Mouse (Mus musculus): ENCODE data around the gene Maco1. TPM values are rescaled to one million over a fixed set of nuclear protein-coding genes. Genes with fewer than 3 reads are reported as not detected.
"Not testable (repeated sequence)": the region's sequence is repeated elsewhere in the genome, so short reads cannot be mapped to it uniquely, and the experiment has no call there.

Gene Maco1
- polyA plus RNA-seq, 2 experiments: 29.5 to 40.4 TPM

- H3K27ac ChIP-seq (replicated peaks; ENCODE audit: low read depth, low read length): 0 out of 2 replicates have a peak overlapping the region, but pooled peaks have one; percentile 20
- ATAC-seq (ENCODE audit: low FRiP score, low read depth): no peak
- no peak overlapping the region for H3K4me2 ChIP-seq (replicated peaks; ENCODE audit: low read depth, low read length, severe bottlenecking)
- DNase-seq (ENCODE audit: low spot score): no peak
- H3K4me1 ChIP-seq (ENCODE audit: control insufficient read depth, insufficient read depth, low read length): peaks cover 4% of the 10 kb centered on the region; the same call in 1 of the 2 replicates
- H3K9ac ChIP-seq (ENCODE audit: low read depth, low read length, severe bottlenecking): no peak overlapping the region
- 63% methylated on average over 6 of the region's 6 CpGs for WGBS
- no peaks in the 10 kb centered on the region for H3K9me3 ChIP-seq (ENCODE audit: control insufficient read depth, low read length)
- no peaks in the 10 kb centered on the region for H3K27me3 ChIP-seq (ENCODE audit: control insufficient read depth, insufficient read depth, low read length)
- TF ChIP-seq POLR2A (IDR thresholded peaks at IDR 0.05; ENCODE audit: borderline replicate concordance, extremely low read depth, insufficient read depth, insufficient read length): no peak
- H3K36me3 ChIP-seq (ENCODE audit: control insufficient read depth, insufficient read depth, low read length): peaks cover 21% of the 10 kb centered on the region
- no peak overlapping the region for H3K4me3 ChIP-seq (replicated peaks; ENCODE audit: low read length)
These were observed 55.5 kb downstream of the Maco1 start for GRCm38 (mm10) chr4:134797621-134798020.

- Histone ChIP-seq H3K4me3 (replicated peaks; ENCODE audit: low read length) (no peak overlapping the region), H3K9me3 (ENCODE audit: control insufficient read depth, low read length) (no peaks in the 10 kb centered on the region), H3K4me1 (ENCODE audit: control insufficient read depth, insufficient read depth, low read length) (peaks cover 4% of the 10 kb centered on the region; the same call in 1 of the 2 replicates), H3K9ac (ENCODE audit: low read depth, low read length, severe bottlenecking) (no peak overlapping the region), H3K27me3 (ENCODE audit: control insufficient read depth, insufficient read depth, low read length) (no peaks in the 10 kb centered on the region), H3K4me2 (replicated peaks; ENCODE audit: low read depth, low read length, severe bottlenecking) (no peak overlapping the region), H3K27ac (replicated peaks; ENCODE audit: low read depth, low read length) (0 out of 2 replicates have a peak overlapping the region, but pooled peaks have one; percentile 20), H3K36me3 (ENCODE audit: control insufficient read depth, insufficient read depth, low read length) (peaks cover 13% of the 10 kb centered on the region)
- 22% methylated on average over 7 of the region's 7 CpGs for WGBS
- TF ChIP-seq POLR2A (IDR thresholded peaks at IDR 0.05; ENCODE audit: borderline replicate concordance, extremely low read depth, insufficient read depth, insufficient read length): no peak
- peak; percentile 49 for DNase-seq (ENCODE audit: low spot score)
- ATAC-seq (ENCODE audit: low FRiP score, low read depth): no peak
These were observed 56.4 kb downstream of the Maco1 start for GRCm38 (mm10) chr4:134796581-134797361.

DNA sequence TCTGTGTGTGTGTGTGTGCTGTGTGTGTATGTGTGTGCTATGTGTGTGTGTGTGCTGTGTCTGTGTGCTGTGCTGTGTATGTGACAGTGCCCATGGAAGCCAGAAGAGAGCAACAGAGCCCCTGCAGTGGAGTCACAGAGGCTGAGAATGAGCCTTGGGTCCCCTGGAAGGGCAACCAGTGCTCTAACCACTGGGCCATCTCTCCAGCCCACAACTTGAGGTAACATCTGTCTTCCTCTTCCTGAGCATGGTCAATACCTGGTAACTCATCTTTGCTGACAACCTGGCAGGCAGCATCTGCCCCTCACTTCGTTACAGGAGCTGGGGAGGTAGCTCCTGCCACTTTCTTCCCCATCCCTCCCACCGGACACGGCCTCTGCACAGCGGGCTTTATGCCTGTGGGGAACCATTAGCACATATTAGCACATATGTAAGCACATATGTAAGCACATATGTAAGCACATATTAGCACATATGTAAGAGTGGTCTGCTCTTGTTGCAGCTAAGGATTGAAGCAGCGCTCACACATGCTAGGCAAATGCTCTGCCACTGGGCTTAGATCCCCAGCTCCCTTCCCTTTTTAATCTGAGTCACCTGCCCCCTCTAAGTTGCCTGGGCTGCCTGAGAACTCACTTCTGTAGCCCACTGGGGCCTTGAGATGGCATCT is 57.2 kb downstream of the Maco1 start:
- Histone ChIP-seq H3K4me2 (replicated peaks; ENCODE audit: low read depth, low read length, severe bottlenecking) (no peak overlapping the region), H3K27ac (replicated peaks; ENCODE audit: low read depth, low read length) (no peak overlapping the region), H3K4me1 (ENCODE audit: control insufficient read depth, insufficient read depth, low read length) (peaks cover 4% of the 10 kb centered on the region; the same call in 1 of the 2 replicates), H3K4me3 (replicated peaks; ENCODE audit: low read length) (no peak overlapping the region), H3K27me3 (ENCODE audit: control insufficient read depth, insufficient read depth, low read length) (no peaks in the 10 kb centered on the region), H3K9me3 (ENCODE audit: control insufficient read depth, low read length) (no peaks in the 10 kb centered on the region), H3K9ac (ENCODE audit: low read depth, low read length, severe bottlenecking) (no peak overlapping the region), H3K36me3 (ENCODE audit: control insufficient read depth, insufficient read depth, low read length) (peaks cover 5% of the 10 kb centered on the region; the same call in 1 of the 2 replicates)
- 81% methylated on average over 5 of the region's 5 CpGs for WGBS
- ATAC-seq (ENCODE audit: low FRiP score, low read depth) (no peak), DNase-seq (ENCODE audit: low spot score) (no peak)
- no peak for TF ChIP-seq POLR2A (IDR thresholded peaks at IDR 0.05; ENCODE audit: borderline replicate concordance, extremely low read depth, insufficient read depth, insufficient read length)

- not testable (repeated sequence) for ATAC-seq (ENCODE audit: low FRiP score, low read depth); H3K36me3 ChIP-seq (ENCODE audit: control insufficient read depth, insufficient read depth, low read length); H3K27ac ChIP-seq (replicated peaks; ENCODE audit: low read depth, low read length); H3K27me3 ChIP-seq (ENCODE audit: control insufficient read depth, insufficient read depth, low read length); H3K9me3 ChIP-seq (ENCODE audit: control insufficient read depth, low read length); H3K4me3 ChIP-seq (replicated peaks; ENCODE audit: low read length); H3K4me1 ChIP-seq (ENCODE audit: control insufficient read depth, insufficient read depth, low read length); H3K4me2 ChIP-seq (replicated peaks; ENCODE audit: low read depth, low read length, severe bottlenecking); H3K9ac ChIP-seq (ENCODE audit: low read depth, low read length, severe bottlenecking); DNase-seq (ENCODE audit: low spot score)
These were observed 58.2 kb downstream of the Maco1 start for GRCm38 (mm10) chr4:134794959-134795358.

DNA sequence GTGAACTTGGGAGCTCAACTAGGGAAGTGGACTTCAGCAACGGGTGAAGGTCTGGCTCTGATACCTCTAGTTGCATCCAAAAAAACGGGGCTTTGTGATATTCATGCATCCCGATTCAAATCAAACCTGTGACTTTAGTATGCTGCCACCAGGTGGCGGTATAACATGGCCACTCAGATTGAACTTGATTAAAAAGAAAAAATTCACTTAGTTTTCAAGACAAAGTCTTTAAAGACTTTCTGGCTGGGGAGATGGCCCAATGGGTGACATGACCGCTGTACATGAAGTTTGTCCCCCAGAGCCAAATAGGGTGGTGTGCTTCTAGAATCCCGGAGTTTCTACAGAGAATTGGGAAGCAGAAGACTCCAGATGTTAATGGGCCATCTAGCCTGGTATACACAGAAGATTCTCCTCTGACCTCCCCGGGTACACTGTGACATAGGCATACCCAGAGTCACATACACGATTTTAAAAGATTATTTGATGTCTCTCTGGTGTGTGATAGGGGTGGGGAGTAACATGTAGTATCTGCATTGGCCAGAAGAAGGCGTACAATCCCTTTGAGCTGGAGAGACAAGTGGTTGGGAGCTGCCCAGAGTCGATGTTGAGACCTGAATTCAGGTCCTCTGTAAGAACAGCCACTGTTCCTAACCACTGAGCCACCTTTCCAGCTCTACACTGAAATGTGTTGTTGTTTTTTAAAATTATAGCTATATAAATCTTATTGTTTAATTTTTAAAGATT is 59.8 kb downstream of the Maco1 start:
- DNase-seq (ENCODE audit: low spot score) (peak; percentile 79), ATAC-seq (ENCODE audit: low FRiP score, low read depth) (no peak)
- H3K36me3 ChIP-seq (ENCODE audit: control insufficient read depth, insufficient read depth, low read length): no peaks in the 10 kb centered on the region
- no peaks in the 10 kb centered on the region for H3K27me3 ChIP-seq (ENCODE audit: control insufficient read depth, insufficient read depth, low read length)
- H3K4me3 ChIP-seq (replicated peaks; ENCODE audit: low read length): no peak overlapping the region
- H3K4me2 ChIP-seq (replicated peaks; ENCODE audit: low read depth, low read length, severe bottlenecking): no peak overlapping the region
- H3K27ac ChIP-seq (replicated peaks; ENCODE audit: low read depth, low read length): no peak overlapping the region
- H3K9ac ChIP-seq (ENCODE audit: low read depth, low read length, severe bottlenecking): no peak overlapping the region
- H3K4me1 ChIP-seq (ENCODE audit: control insufficient read depth, insufficient read depth, low read length): peaks cover 4% of the 10 kb centered on the region; the same call in 1 of the 2 replicates
- no peak for TF ChIP-seq POLR2A (IDR thresholded peaks at IDR 0.05; ENCODE audit: borderline replicate concordance, extremely low read depth, insufficient read depth, insufficient read length)
- 48% methylated on average over 10 of the region's 10 CpGs for WGBS
- H3K9me3 ChIP-seq (ENCODE audit: control insufficient read depth, low read length): no peaks in the 10 kb centered on the region

All from limb, embryonic 14.5 days (tissue).